Mouse (Mus musculus) large intestine, adult 2 months (tissue): ENCODE measurements around the gene Gm11168. TPM values are rescaled to one million over a fixed set of nuclear protein-coding genes. Genes with fewer than 3 reads are reported as not detected.
"Not testable (repeated sequence)": the region's sequence is repeated elsewhere in the genome, so short reads cannot be mapped to it uniquely, and the experiment has no call there.

Experiments used
- DNase-seq: peaks from one replicate; pipeline ENCODE4 v3.0.0-alpha.2; 2012; ENCODE audit warnings: low read depth, low spot score
- WGBS: fragments of 180-500 bp; shearing (Covaris S2); methylation state at CpG from one replicate; pipeline ENCODE4 v1.1.7; 2018; 5-methylcytosine and 5-hydroxymethylcytosine counted together
- polyA plus RNA-seq: library from polyadenylated mRNA; depleted of rRNA; stranded (reverse); fragments of >200 nt; gene quantifications from 2 replicates; pipeline ENCODE4 v1.2.3, GENCODE M21; 2012; rRNA removed

Gene Gm11168
- not detected in 2 replicates for polyA plus RNA-seq

GRCm38 (mm10) chr9:3002794-3003396 is at the start of gene Gm11168:
Gene Gm11168 (plus strand): TSS chr9:3003346.
- 76% methylated on average over 6 of the region's 14 CpGs for WGBS

GRCm38 (mm10) chr9:3000445-3000972 is 2.6 kb upstream of the Gm11168 start, which contains the start of gene Gm10722:
Gene Gm10722 (plus strand): TSS chr9:3000922.
- WGBS, result 75% methylated on average over 12 of the region's 12 CpGs
- DNase-seq, result peak; percentile 19

More at GRCm38 (mm10) chr9:3002794-3003396, at the start of gene Gm11168:
- not testable (repeated sequence) for DNase-seq

GRCm38 (mm10) chr9:3001006-3001405 is 2.1 kb upstream of the Gm11168 start:
- 66% methylated on average over 8 of the region's 8 CpGs for WGBS
- not testable (repeated sequence) for DNase-seq

GRCm38 (mm10) chr9:3001948-3002659 is 1.0 kb upstream of the Gm11168 start:
- peak; percentile 1 for DNase-seq
- WGBS, result 68% methylated on average over 9 of the region's 11 CpGs

GRCm38 (mm10) chr9:3006179-3006578 is 3.0 kb downstream of the Gm11168 start:
- 85% methylated on average over 1 of the region's 5 CpGs for WGBS
- not testable (repeated sequence) for DNase-seq

GRCm38 (mm10) chr9:3006636-3007035 is 3.5 kb downstream of the Gm11168 start:
- WGBS, result 73% methylated on average over 8 of the region's 8 CpGs
- not testable (repeated sequence) for DNase-seq

GRCm38 (mm10) chr9:3007272-3007671 is 4.1 kb downstream of the Gm11168 start:
- WGBS, result 81% methylated on average over 8 of the region's 9 CpGs
- DNase-seq, result peak; percentile 1

GRCm38 (mm10) chr9:3009331-3009730 is 6.2 kb downstream of the Gm11168 start:
- not testable (repeated sequence) for DNase-seq
- WGBS, result no CpG with 5 or more reads among the region's 5 CpGs

- WGBS, result 81% methylated on average over 3 of the region's 7 CpGs
- DNase-seq, result not testable (repeated sequence)
Observed at GRCm38 (mm10) chr9:3012054-3012621, 9.0 kb downstream of the Gm11168 start.

GRCm38 (mm10) chr9:3012733-3013279 is 9.7 kb downstream of the Gm11168 start, which contains the start of gene Gm10721:
Gene Gm10721 (plus strand): TSS chr9:3013140.
- not testable (repeated sequence) for DNase-seq
- WGBS, result no CpG with 5 or more reads among the region's 11 CpGs

- DNase-seq, result not testable (repeated sequence)
- WGBS, result 72% methylated on average over 5 of the region's 9 CpGs
Observed at GRCm38 (mm10) chr9:3015354-3015753, 12.2 kb downstream of the Gm11168 start, which contains the start of gene Gm10720. Gene Gm10720 (plus strand): TSS chr9:3015654.

GRCm38 (mm10) chr9:3015896-3016295 is 12.8 kb downstream of the Gm11168 start:
- 84% methylated on average over 6 of the region's 6 CpGs for WGBS
- not testable (repeated sequence) for DNase-seq

- DNase-seq, result not testable (repeated sequence)
- WGBS, result 71% methylated on average over 1 of the region's 9 CpGs
Observed at GRCm38 (mm10) chr9:3017108-3017507, 14.0 kb downstream of the Gm11168 start, which contains the start of gene Gm10719. Gene Gm10719 (plus strand): TSS chr9:3017408.

- WGBS, result 61% methylated on average over 9 of the region's 9 CpGs
Observed at GRCm38 (mm10) chr9:3018944-3019343, 15.8 kb downstream of the Gm11168 start.

GRCm38 (mm10) chr9:3019835-3020727 is 16.9 kb downstream of the Gm11168 start:
- DNase-seq, result not testable (repeated sequence)
- 81% methylated on average over 17 of the region's 19 CpGs for WGBS

More at GRCm38 (mm10) chr9:3018944-3019343, 15.8 kb downstream of the Gm11168 start:
- DNase-seq, result not testable (repeated sequence)

GRCm38 (mm10) chr9:3022316-3023008 is 19.3 kb downstream of the Gm11168 start:
- 76% methylated on average over 11 of the region's 13 CpGs for WGBS
- DNase-seq, result not testable (repeated sequence)

GRCm38 (mm10) chr9:3023312-3023984 is 20.3 kb downstream of the Gm11168 start, which contains the start of gene Gm10718:
Gene Gm10718 (plus strand): TSS chr9:3023547.
- not testable (repeated sequence) for DNase-seq
- 76% methylated on average over 12 of the region's 13 CpGs for WGBS
